Mouse (Mus musculus): Measurements from ENCODE around the gene Zfp513.
"Not testable (repeated sequence)": the region's sequence is repeated elsewhere in the genome, so short reads cannot be mapped to it uniquely, and the experiment has no call there.

Zfp513 gene

GRCm38 (mm10) chr5:31201742-31202590 lies at the start of gene Zfp513:
Zfp513 (minus strand) TSS chr5:31202303.
- DNase-seq (ENCODE audit: inconsistent age in 2 of 2, low spot score in 1 of 2) = peak; percentile 98 to 99

DNA sequence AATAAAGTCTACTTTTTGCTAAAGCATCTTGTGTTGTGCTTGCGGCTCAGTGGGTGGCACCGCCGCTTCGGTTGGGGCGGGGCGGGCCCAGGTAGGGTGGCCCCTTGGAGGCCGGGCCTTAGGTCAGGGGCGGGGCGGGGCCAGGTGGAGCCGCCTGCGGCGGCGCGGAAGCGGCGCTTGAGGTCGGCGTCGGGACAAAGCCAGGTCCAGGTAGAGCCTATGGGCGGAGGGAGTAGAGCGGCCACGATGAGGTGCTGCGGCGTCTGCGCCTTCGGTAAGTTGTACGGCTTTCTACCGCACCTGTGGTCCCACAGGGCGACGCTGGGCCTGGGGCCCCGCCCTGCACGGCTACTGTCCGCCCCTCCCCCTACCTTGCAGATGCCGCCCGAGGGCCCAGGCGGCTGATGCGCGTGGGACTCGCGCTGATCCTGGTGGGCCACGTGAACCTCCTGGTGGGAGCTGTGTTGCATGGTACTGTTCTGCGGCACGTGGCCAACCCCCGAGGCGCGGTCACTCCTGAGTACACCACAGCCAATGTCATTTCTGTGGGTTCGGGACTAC lies 49.5 kb upstream of the Zfp513 start, which contains the start of gene Krtcap3:
Gene Krtcap3, plus strand, starts transcription at position 151 of the 561 bp plus-strand sequence.
- peak in 1 of 2 experiments; percentile 49 for DNase-seq (ENCODE audit: inconsistent age in 2 of 2, low spot score in 1 of 2)

DNA sequence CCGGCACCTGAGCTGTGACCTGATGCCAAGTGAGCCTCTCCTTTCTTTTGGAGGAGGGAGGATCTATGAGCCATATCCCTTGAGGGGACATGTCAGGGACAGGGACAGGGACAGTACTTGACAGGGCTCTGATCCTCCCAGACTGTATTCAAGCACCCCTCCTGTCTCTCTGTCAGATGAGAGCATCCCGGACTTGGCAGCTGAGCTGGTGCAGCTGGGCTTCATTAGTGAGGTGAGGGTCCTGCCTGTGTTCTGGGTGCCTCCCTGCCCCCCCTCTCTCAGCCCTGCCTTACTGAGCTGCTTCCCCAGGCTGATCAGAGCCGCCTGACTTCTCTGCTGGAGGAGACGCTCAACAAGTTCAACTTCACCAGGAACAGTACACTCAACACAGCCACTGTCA lies 48.6 kb upstream of the Zfp513 start:
- DNase-seq (ENCODE audit: inconsistent age in 2 of 2, low spot score in 1 of 2) = no peak

DNA sequence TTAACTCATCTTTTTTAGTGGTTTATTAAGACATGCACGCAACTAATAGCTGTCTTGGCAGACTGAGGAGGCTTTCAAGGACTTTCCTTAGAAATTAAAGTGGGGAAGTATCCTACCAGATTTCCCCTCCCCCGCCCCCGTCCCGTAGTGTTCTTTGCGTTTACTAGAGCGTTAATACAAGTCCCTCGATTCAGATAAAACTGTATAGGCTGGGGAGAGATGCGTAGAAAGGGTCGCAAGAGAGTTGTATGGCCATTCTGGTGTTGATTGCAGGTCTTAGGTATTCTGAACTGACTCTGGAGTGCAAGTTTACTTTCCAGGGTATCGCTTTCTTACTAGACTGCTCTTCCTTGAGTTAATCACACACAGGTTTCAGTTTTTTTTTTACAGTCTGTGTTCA lies 40.1 kb upstream of the Zfp513 start:
- DNase-seq (ENCODE audit: inconsistent age in 2 of 2, low spot score in 1 of 2) = no peak

GRCm38 (mm10) chr5:31241522-31242034 lies 39.5 kb upstream of the Zfp513 start:
- no peak for DNase-seq (ENCODE audit: inconsistent age in 2 of 2, low spot score in 1 of 2)

GRCm38 (mm10) chr5:31240637-31241521 lies 38.8 kb upstream of the Zfp513 start, which contains the start of the genes Nrbp1 and Gm9970:
Nrbp1 (plus strand) TSS chr5:31240864.
Gm9970 (minus strand) TSS chr5:31241232.
- peak; percentile 98 for DNase-seq (ENCODE audit: inconsistent age in 2 of 2, low spot score in 1 of 2)

GRCm38 (mm10) chr5:31226641-31227040 lies 24.5 kb upstream of the Zfp513 start:
- DNase-seq (ENCODE audit: inconsistent age in 2 of 2, low spot score in 1 of 2) = no peak

GRCm38 (mm10) chr5:31222696-31223095 lies 20.6 kb upstream of the Zfp513 start:
- no peak for DNase-seq (ENCODE audit: inconsistent age in 2 of 2, low spot score in 1 of 2)

- peak; percentile 60 to 81 for DNase-seq (ENCODE audit: inconsistent age in 2 of 2, low spot score in 1 of 2)
Observed at GRCm38 (mm10) chr5:31221304-31221945, 19.3 kb upstream of the Zfp513 start.

GRCm38 (mm10) chr5:31220448-31221303 lies 18.6 kb upstream of the Zfp513 start, which contains the start of gene Ppm1g:
Ppm1g (minus strand) TSS chr5:31220687.
- peak; percentile 98 to 99 for DNase-seq (ENCODE audit: inconsistent age in 2 of 2, low spot score in 1 of 2)

GRCm38 (mm10) chr5:31219911-31220447 lies 17.9 kb upstream of the Zfp513 start:
- DNase-seq (ENCODE audit: inconsistent age in 2 of 2, low spot score in 1 of 2) = no peak

DNA sequence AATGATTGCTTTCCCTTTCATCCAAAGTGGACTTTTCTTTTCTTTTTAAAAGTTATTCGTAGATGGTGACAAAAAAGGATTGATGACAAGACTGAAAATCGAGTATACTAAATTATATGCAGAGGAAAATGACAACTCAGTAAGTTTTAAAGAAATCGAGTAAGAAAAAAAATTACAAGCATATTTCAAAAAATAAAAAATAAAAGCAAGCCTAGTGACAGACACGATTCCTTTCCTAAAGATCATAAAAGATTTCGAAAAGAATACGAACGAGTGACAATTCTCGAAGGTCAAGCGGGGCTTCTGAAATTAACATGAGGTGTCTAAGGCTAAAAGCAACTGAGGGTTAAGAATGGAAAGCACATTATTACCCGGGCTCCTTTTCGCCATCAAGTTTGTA lies 17.4 kb upstream of the Zfp513 start:
- no peak for DNase-seq (ENCODE audit: inconsistent age in 2 of 2, low spot score in 1 of 2)

DNA sequence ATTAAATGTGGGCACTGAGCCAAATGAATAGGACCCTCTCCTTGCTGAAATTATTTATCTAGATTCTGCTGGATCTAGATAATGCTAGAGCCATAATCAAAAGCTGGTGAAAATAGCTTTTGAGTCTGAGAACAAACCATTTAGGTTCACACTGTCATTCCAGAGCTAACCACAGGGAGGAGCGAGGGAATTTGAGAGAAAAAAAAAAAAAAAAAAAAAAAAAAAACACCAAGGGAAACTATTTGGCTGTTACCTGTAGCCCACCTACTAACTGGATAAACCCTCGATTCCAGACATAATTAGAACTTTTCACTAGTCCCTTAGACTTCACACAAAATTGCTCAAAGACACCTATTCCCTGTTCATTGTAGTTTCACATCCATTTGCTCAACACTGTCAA lies 17.0 kb upstream of the Zfp513 start:
- DNase-seq (ENCODE audit: inconsistent age in 2 of 2, low spot score in 1 of 2) = no peak

DNA sequence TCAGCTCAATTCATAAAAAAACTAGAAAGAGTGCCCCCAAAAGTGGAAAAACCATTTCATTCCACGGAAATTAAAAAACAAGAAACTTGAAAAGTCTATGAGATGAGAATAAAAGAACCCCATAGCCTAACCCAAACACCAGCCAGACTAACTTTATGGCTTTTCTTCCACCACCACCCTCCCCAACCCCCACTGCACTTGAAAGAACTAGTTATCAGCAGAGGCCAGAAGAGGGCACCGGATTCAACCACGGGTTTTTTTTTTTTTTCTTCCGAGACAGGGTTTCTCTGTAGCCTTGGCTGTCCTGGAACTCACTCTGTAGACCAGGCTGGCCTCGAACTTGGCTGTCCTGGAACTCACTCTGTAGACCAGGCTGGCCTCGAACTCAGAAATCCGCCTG lies 16.2 kb upstream of the Zfp513 start:
- DNase-seq (ENCODE audit: inconsistent age in 2 of 2, low spot score in 1 of 2) = peak in 1 of 2 experiments; percentile 42

GRCm38 (mm10) chr5:31216554-31216953 lies 14.5 kb upstream of the Zfp513 start:
- DNase-seq (ENCODE audit: inconsistent age in 2 of 2, low spot score in 1 of 2) = not testable (repeated sequence)

DNA sequence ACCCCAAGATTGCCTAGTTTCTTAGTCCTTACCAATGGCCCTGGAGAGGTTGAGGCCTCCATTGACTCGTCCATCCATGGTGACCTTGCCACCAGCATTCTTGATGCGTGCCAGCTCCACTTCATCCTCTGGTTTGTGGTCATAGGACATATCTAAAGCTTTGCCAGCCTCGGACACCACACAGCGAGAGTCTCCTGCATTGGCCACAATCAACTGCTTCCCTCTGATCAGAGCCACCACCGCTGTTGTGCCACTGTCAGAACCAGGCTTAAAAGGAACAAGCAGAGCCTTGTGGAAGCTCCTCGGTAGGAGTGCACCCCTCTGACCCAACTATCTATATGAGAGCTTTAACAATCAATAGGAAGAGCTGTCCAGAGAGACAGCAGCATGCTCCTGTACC lies 2.3 kb upstream of the Zfp513 start:
- DNase-seq (ENCODE audit: inconsistent age in 2 of 2, low spot score in 1 of 2) = peak in 1 of 2 experiments; percentile 53

DNA sequence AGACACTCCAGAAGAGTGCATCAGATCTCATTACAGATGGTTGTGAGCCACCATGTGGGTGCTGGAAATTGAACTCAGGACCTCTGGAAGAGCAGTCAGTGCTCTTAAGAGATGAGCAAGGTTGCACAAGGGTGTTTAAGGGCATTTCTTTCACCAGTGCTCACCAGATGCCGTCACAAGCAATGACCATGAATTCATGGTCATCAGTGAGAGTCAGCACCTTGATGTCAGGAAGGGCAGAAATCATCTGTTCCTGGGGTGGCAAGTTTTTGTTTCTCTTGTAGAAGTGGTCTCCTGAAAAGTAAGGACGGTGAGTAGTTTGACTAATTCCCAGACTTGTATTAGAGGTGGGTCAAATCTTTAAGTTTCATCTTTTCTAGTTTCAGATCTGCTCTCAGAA lies 1.8 kb upstream of the Zfp513 start:
- peak in 1 of 2 experiments; percentile 74 for DNase-seq (ENCODE audit: inconsistent age in 2 of 2, low spot score in 1 of 2)

- DNase-seq (ENCODE audit: inconsistent age in 2 of 2, low spot score in 1 of 2) = peak in 1 of 2 experiments; percentile 68
Observed at GRCm38 (mm10) chr5:31202933-31203332, 830 bp upstream of the Zfp513 start.

DNA sequence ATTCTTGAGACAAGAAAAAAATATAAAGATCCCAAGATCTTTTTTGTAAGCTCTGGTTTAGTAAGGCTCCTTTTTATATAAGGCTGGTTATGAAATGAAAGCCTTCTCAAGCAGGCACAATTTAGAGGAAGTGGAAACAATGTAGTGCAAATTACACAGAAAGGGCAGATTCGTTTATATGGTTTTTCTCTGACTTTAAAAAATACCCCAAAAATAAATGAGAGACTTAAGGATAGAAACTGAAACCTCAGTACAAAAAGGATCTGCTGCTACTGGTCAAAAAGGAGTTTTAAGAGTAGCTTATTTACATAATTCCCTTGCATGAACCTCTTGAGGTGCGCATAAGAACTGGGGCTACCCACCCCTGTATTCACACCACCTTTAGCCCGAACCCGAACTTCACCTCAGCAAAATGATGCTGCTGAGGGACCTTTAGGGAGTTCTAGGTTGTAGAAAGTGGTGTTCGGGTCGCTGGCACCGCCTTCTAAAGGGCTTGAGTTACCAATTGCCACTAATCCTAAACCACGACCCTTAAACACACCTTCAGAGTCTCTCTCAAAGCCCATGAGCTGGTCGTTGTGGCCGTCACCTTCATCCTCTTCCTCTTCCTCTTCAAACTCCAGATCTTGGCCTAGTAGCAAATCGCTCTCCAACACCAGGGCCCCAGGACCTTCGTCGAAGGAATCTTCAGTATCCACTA lies 911 bp downstream of the Zfp513 start:
- DNase-seq (ENCODE audit: inconsistent age in 2 of 2, low spot score in 1 of 2) = no peak

All from adrenal gland, adult (tissue).